Mouse (Mus musculus) erythroblast, embryonic 14.5 days (primary cell): Measurements from ENCODE around the gene Olfr316. TPM values are rescaled to one million over a fixed set of nuclear protein-coding genes. Genes with fewer than 3 reads are reported as not detected.

Source experiments
- H3K27me3 ChIP-seq: 2 replicates; pipeline ENCODE4 v1.6.1; 2012; ENCODE audit warnings: inconsistent platforms; ENCODE audit not compliant: control insufficient read depth
- H3K36me3 ChIP-seq: 2 replicates; pipeline ENCODE4 v1.6.1; 2012; ENCODE audit warnings: mild to moderate bottlenecking, inconsistent platforms; ENCODE audit not compliant: control insufficient read depth
- H3K4me1 ChIP-seq: 2 replicates; pipeline ENCODE4 v1.6.1; 2012; ENCODE audit warnings: inconsistent platforms; ENCODE audit not compliant: control insufficient read depth
- H3K4me3 ChIP-seq: replicated peaks from 2 replicates; pipeline ENCODE3; 2012; ENCODE audit warnings: moderate library complexity, mild to moderate bottlenecking, inconsistent platforms
- H3K9me3 ChIP-seq: 2 replicates; pipeline ENCODE4 v1.6.1; 2012; ENCODE audit warnings: low read length, inconsistent platforms, mixed read lengths; ENCODE audit not compliant: control insufficient read depth
- GATA1 ChIP-seq: IDR thresholded peaks from 2 replicates; pipeline ENCODE4 v1.6.1; 2012; ENCODE audit warnings: low read length, inconsistent platforms, mixed read lengths
- TAL1 ChIP-seq: IDR thresholded peaks from 3 replicates; pipeline ENCODE4 v1.6.1; 2012; ENCODE audit warnings: low read length, inconsistent platforms, mixed read lengths
- polyA plus RNA-seq: library from polyadenylated mRNA; stranded (reverse); fragments of >175 nt; gene quantifications from 2 replicates; pipeline ENCODE4 v1.2.3, GENCODE M21; 2012

The Olfr316 gene
- polyA plus RNA-seq, 1 experiment = not detected

- Histone ChIP-seq H3K4me3 (no peak within 1 kb of the TSS), H3K36me3 (no peaks in the 10 kb centered on the region), H3K9me3 (no peaks in the 10 kb centered on the region), H3K4me1 (peaks cover 7% of the 10 kb centered on the region), H3K27me3 (no peaks in the 10 kb centered on the region)
- TF ChIP-seq TAL1 = no peak
- no peak for TF ChIP-seq GATA1
These were observed 49.2 kb downstream of the Olfr316 start, which contains the start of gene Fam183b for GRCm38 (mm10) chr11:58801558-58802228. Gene Fam183b (minus strand): TSS chr11:58801960.

- no peaks in the 10 kb centered on the region for H3K36me3 ChIP-seq
- H3K27me3 ChIP-seq = no peaks in the 10 kb centered on the region
- no peaks in the 10 kb centered on the region for H3K9me3 ChIP-seq
- H3K4me1 ChIP-seq = peaks cover 7% of the 10 kb centered on the region
- H3K4me3 ChIP-seq = no peak overlapping the region
- TF ChIP-seq GATA1 (no peak), TAL1 (no peak)
These were observed 51.3 kb downstream of the Olfr316 start for GRCm38 (mm10) chr11:58803871-58804270.

- Histone ChIP-seq H3K27me3 (no peaks in the 10 kb centered on the region), H3K4me1 (peaks cover 7% of the 10 kb centered on the region), H3K9me3 (no peaks in the 10 kb centered on the region), H3K4me3 (no peak overlapping the region), H3K36me3 (no peaks in the 10 kb centered on the region)
- TF ChIP-seq TAL1 (no peak), GATA1 (no peak)
These were observed 51.9 kb downstream of the Olfr316 start for GRCm38 (mm10) chr11:58804393-58804792.

Other genes starting within 250 kb of the Olfr316 start
- not detected in 2 replicates for gene Olfr330, start 217.9 kb upstream of the Olfr316 start, polyA plus RNA-seq
- not detected in 2 replicates for gene Olfr329-ps, start 206.3 kb upstream of the Olfr316 start, polyA plus RNA-seq
- not detected in 2 replicates for gene Olfr328, start 197.1 kb upstream of the Olfr316 start, polyA plus RNA-seq
- gene Olfr224, start 182.2 kb upstream of the Olfr316 start, polyA plus RNA-seq = 0.02 TPM in 1 of 2 replicates, not detected in the other
- not detected in 2 replicates for gene Olfr325, start 175.0 kb upstream of the Olfr316 start, polyA plus RNA-seq
- not detected in 2 replicates for gene Olfr324, start 157.6 kb upstream of the Olfr316 start, polyA plus RNA-seq
- gene 2210407C18Rik, start 136.7 kb upstream of the Olfr316 start, polyA plus RNA-seq = not detected in 2 replicates
- 0.02 TPM in 1 of 2 replicates, not detected in the other for gene Olfr323, start 122.2 kb upstream of the Olfr316 start, polyA plus RNA-seq
- gene Trim58, start 112.3 kb upstream of the Olfr316 start, polyA plus RNA-seq = 5.5 and 5.7 TPM in 2 replicates
- gene Olfr322, start 94.0 kb upstream of the Olfr316 start, polyA plus RNA-seq = 0.04 and 0.05 TPM in 2 replicates
- gene Olfr320, start 71.6 kb upstream of the Olfr316 start, polyA plus RNA-seq = not detected in 2 replicates
- gene Olfr319, start 53.6 kb upstream of the Olfr316 start, polyA plus RNA-seq = not detected in 2 replicates
- not detected in 2 replicates for gene Olfr318, start 28.7 kb upstream of the Olfr316 start, polyA plus RNA-seq
- not detected in 2 replicates for gene Olfr317, start 13.5 kb upstream of the Olfr316 start, polyA plus RNA-seq
- gene Olfr315, start 20.5 kb downstream of the Olfr316 start, polyA plus RNA-seq = not detected in 2 replicates
- gene Olfr314, start 30.2 kb downstream of the Olfr316 start, polyA plus RNA-seq = not detected in 2 replicates
- not detected in 2 replicates for gene Fam183b, start 49.2 kb downstream of the Olfr316 start, polyA plus RNA-seq
- gene Olfr313, start 62.3 kb downstream of the Olfr316 start, polyA plus RNA-seq = not detected in 2 replicates
- gene Olfr312, start 76.5 kb downstream of the Olfr316 start, polyA plus RNA-seq = not detected in 2 replicates
- gene Olfr311, start 86.5 kb downstream of the Olfr316 start, polyA plus RNA-seq = not detected in 2 replicates
- gene Gm12258, start 94.4 kb downstream of the Olfr316 start, polyA plus RNA-seq = 0.01 TPM in 1 of 2 replicates, not detected in the other
- gene 2810021J22Rik, start 114.5 kb downstream of the Olfr316 start, polyA plus RNA-seq = 0.04 and 0.05 TPM in 2 replicates
- gene Zfp39, start 151.5 kb downstream of the Olfr316 start, polyA plus RNA-seq = 0.07 and 0.10 TPM in 2 replicates
- 3.0 and 3.5 TPM in 2 replicates for gene Btnl10, start 165.2 kb downstream of the Olfr316 start, polyA plus RNA-seq
- gene Rnf187, start 186.2 kb downstream of the Olfr316 start, polyA plus RNA-seq = 58.5 and 75.1 TPM in 2 replicates
- gene Hist3h2ba, start 196.2 kb downstream of the Olfr316 start, polyA plus RNA-seq = 5.1 and 5.4 TPM in 2 replicates
- gene Hist3h2a, start 202.0 kb downstream of the Olfr316 start, polyA plus RNA-seq = 5.7 and 9.8 TPM in 2 replicates
- 0.14 TPM in 1 of 2 replicates, not detected in the other for gene Trim17, start 202.0 kb downstream of the Olfr316 start, polyA plus RNA-seq
- 1.0 and 1.2 TPM in 2 replicates for gene Trim11, start 225.4 kb downstream of the Olfr316 start, polyA plus RNA-seq